Mouse (Mus musculus) B cell, adult 2 months (primary cell): ENCODE measurements at regions not wholly inside any gene's neighbourhood (a gene's known extent, or its start where the extent isn't known, plus 50 kb on each side); places are given as distances from the start of the nearest gene placed in this dataset.
"Not testable (repeated sequence)": the region's sequence is repeated elsewhere in the genome, so short reads cannot be mapped to it uniquely, and the experiment has no call there.

ENCODE experiments used
- DNase-seq, 2 experiments: peaks; one replicate each; pipeline ENCODE4 v3.0.0; 2022

DNA sequence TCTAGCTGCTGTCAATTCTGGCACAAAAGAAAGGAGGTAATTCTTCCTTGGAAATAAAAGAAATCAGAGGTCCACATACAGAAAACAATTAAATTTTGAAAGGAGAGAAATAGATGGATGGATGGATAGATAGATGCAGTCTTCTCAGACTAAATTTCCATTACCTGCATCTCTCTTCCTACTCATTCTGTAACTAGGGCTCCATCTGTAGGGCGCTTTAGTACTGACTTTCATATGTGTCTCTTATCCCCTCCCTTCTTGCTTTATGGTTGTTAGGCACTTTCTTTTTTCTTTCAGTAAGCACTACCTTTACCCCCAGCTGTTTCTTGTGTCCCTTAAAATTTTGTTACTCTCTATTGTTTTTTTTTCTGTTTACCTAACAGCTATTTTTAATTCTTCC, 72.9 kb upstream of the Olfr1324 start:
- no peak for DNase-seq

DNA sequence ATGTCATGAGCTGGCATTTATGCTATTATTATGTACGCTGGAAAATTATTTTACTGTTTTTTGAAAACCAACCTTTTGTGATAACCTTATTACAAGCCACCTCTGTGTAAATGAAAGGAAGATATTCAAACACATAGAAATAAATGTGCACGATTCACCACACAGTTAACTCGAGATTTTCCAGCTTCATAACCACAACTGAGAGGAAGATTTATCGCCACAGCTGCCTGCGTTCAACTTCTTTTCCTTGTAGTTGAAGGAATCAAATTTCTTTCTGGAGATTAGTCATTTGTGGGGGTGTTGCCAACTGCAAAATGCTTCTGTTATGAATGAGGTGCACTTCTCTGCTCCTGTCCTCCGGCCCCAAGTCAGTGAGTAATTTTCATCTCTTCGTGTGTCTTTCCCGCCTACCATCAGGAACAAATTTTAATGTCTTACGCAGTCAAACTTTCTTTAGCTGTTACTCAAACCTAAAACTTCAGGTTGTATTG, 62.2 kb upstream of the Olfr1324 start:
- DNase-seq = not testable (repeated sequence)
